Mouse (Mus musculus) embryonic fibroblast, embryonic 13.5 days (primary cell): ENCODE data around the gene Agbl4.

ENCODE experiments used
- CTCF ChIP-seq: IDR thresholded peaks from 2 replicates; pipeline ENCODE4 v1.5.1; 2011; ENCODE audit warnings: mild to moderate bottlenecking, control low read depth, low read length, moderate library complexity, borderline replicate concordance; ENCODE audit not compliant: insufficient read depth
- POLR2A ChIP-seq: IDR thresholded peaks from 2 replicates; pipeline ENCODE4 v1.6.1; 2011; ENCODE audit warnings: low read depth, mild to moderate bottlenecking, control low read depth, low read length, moderate library complexity

DNA sequence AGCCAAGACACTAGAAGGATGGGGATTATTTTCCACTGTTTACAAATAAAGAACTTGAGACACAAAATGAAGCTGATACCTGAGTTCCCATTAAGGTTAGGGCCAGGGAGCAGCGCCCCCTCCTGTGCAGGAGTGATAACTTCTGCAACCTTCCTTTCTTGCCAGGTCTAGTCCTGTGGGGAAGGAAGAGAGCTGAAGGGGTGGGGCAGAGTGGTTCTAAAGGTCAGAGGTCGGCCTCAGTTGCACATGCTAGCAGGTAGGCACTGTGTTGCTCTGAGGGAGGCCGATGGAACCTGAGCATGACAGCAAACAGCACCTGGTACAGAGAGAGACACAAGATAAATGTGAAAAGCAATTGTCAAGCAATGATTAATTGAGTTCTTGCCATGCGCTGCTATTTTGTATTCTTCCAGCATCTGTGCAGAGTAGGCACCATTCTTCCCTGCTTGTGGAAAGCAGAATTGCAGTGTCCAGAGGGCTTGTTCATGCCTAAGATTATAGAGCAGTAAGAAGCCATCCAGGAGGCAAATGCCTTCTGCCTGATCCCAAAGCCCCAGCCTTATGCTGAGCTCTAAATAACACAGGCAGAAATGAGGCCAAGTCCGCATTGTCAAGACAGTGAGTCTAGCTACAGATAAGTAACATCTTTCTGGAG lies 1096.4 kb downstream of the Agbl4 start:
- TF ChIP-seq POLR2A (no peak), CTCF (no peak)
